Mouse (Mus musculus) heart, postnatal 0 days (tissue): ENCODE measurements at regions not wholly inside any gene's neighbourhood (a gene's known extent, or its start where the extent isn't known, plus 50 kb on each side); places are given as distances from the start of the nearest gene placed in this dataset.

Experiments
- CTCF ChIP-seq: IDR thresholded peaks from 2 replicates; pipeline ENCODE4 v1.5.1; 2016; ENCODE audit warnings: antibody characterized with exemption, control low read depth, low read depth
- EP300 ChIP-seq: IDR thresholded peaks from 2 replicates; pipeline ENCODE4 v1.6.1; 2016; ENCODE audit warnings: antibody characterized with exemption, low read depth

GRCm38 (mm10) chr10:17621703-17622385, 101.2 kb upstream of the Cited2 start:
- TF ChIP-seq CTCF (no peak), EP300 (no peak)
